Mouse (Mus musculus): ENCODE results near the gene Acsbg1. TPM values are rescaled to one million over a fixed set of nuclear protein-coding genes. Genes with fewer than 3 reads are reported as not detected.
"Not testable (repeated sequence)": the region's sequence is repeated elsewhere in the genome, so short reads cannot be mapped to it uniquely, and the experiment has no call there.

Gene Acsbg1
- polyA plus RNA-seq, 1 experiment from 2014 or later: 0.20 TPM

DNA sequence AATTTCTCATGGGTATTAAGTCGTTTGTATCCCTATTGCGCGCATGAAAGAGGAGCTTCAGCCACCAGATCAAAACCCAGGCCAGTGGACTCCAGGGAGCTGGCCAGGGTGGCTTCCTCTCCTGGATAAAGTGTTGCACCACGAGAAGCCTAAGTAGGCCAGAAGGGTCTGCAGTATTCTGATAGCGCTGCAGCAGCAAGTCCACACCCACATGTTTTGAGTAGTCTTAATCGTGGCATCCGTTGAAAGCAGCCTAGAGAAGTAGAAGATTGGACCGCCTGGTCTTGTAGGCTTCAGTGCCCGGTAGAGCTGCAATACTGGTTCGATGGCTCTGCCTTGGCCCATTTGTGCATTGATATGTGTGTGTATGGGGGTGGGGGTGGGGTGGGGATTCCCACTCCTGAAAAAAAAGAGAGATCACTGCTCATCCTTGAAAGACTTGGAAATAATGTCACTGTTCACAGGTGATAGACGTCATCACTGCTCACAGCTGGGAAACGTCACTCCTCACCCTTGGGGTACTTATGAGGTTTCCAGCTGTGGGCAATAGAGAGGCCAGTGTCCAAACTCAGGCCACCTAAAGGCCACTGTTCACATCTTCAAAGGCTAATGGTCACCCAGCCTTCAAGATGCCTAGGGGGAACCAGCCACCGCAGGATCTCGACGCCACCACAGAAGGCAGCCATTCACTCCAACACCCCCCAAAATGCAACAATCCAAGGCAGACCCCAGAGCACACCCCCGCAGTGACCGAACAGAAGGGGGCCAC is 36.8 kb upstream of the Acsbg1 start, which contains the start of gene Dnaja4:
Dnaja4 (plus strand) TSS at position 556 of the 769 bp plus-strand sequence.
- Histone ChIP-seq H3K4me2 (peak within 1 kb of the TSS; percentile 84), H3K4me3 (peak within 1 kb of the TSS; percentile 70), H3K27ac (ENCODE audit: poor library complexity, severe bottlenecking) (peak within 1 kb of the TSS; percentile 80)

DNA sequence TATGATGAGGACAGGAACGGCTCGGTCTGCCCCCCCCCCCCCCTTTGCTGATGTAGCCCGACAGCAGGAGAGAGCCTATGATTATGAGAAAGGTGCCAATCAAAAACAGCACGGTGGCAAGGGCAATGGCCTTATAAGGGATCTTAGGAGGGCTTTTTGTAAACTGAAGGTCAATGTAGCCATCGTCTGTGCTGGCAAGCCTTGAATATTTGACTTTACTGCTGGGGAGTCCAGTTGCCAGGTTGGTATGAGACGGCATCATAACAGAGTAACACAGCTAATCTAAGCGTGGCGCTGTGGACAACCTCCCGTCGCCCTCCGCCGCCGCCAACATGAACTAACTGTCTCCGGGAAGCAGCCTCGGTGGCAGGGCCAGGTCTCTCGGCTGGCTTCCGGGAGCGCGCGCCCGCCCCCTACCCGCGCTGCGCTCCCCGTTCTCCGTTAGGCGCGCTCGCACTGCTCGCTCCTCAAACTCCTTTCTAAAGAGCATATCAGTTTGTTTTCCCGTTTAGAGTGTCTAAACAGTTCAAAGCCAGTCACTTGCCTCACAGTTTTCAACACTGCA is 29.7 kb upstream of the Acsbg1 start:
- peak overlapping the region; percentile 71 for H3K4me2 ChIP-seq
- H3K9ac ChIP-seq: peak overlapping the region; percentile 67
- peak overlapping the region; percentile 40 for H3K4me3 ChIP-seq
- WGBS: 3% methylated on average over 31 of the region's 31 CpGs
- H3K36me3 ChIP-seq; ATAC-seq (ENCODE audit: insufficient number of reproducible peaks, low FRiP score); H3K27ac ChIP-seq (ENCODE audit: poor library complexity, severe bottlenecking); H3K4me1 ChIP-seq (replicated peaks); H3K9me3 ChIP-seq (replicated peaks): not testable (repeated sequence)
- H3K27me3 ChIP-seq (replicated peaks): peaks cover 17% of the 10 kb centered on the region

More for the DNA sequence above, 36.8 kb upstream of the Acsbg1 start, which contains the start of gene Dnaja4:
- 47% methylated on average over 17 of the region's 17 CpGs for WGBS
- ATAC-seq (ENCODE audit: insufficient number of reproducible peaks, low FRiP score): peak; percentile 63; the same call in 1 of the 2 replicates
- Histone ChIP-seq H3K9me3 (replicated peaks) (no peaks in the 10 kb centered on the region), H3K9ac (peak within 1 kb of the TSS; percentile 75), H3K4me1 (replicated peaks) (peaks cover 34% of the 10 kb centered on the region), H3K27me3 (replicated peaks) (peaks cover 3% of the 10 kb centered on the region; the same call in 1 of the 2 replicates), H3K36me3 (no peaks in the 10 kb centered on the region)

DNA sequence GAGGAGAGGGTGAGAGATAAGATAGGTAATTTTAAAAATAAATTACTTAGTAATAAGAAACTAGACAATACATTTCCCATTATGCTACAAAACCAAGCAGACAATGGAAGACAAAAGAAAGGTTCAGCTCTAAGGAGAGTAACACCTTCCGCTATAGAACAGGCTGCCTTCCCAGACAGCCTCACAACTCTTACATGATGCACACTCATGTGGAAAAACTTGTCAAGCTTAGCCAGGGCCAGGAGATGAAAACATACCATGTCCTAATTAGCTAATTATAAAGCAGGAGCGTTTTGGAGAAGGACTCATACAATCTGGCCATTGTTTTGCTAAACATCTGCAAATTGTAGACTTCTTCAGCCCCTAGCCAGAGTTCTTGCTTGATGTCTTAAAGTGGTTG is 29.0 kb upstream of the Acsbg1 start:
- H3K9ac ChIP-seq; ATAC-seq (ENCODE audit: insufficient number of reproducible peaks, low FRiP score); H3K36me3 ChIP-seq; H3K4me1 ChIP-seq (replicated peaks); H3K4me2 ChIP-seq; H3K9me3 ChIP-seq (replicated peaks); H3K4me3 ChIP-seq; H3K27ac ChIP-seq (ENCODE audit: poor library complexity, severe bottlenecking): not testable (repeated sequence)
- peaks cover 20% of the 10 kb centered on the region for H3K27me3 ChIP-seq (replicated peaks)
- 82% methylated on average over 2 of the region's 2 CpGs for WGBS

DNA sequence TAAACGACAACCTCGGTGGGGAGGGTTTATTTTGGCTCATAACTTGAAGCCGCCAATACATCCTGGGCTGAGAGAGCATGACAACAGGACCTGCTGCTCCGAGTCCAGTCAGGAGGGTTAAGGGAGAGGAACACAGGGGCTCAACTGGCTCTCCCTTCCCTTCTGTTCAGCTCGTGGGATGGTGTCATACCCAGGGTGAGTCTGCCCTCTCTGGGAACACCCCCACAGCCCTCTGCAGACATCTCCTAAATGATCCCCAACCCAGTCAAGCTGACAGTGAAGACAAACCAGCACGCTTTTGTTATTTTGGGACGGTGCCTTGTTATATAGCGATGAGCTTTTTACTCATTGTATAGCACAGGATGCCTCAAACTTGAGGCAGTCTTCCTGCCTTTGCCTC is 27.8 kb upstream of the Acsbg1 start:
- Histone ChIP-seq H3K4me2 (no peak overlapping the region), H3K27ac (ENCODE audit: poor library complexity, severe bottlenecking) (no peak overlapping the region), H3K9ac (no peak overlapping the region), H3K36me3 (no peaks in the 10 kb centered on the region), H3K4me3 (no peak overlapping the region), H3K9me3 (replicated peaks) (no peaks in the 10 kb centered on the region), H3K4me1 (replicated peaks) (no peaks in the 10 kb centered on the region), H3K27me3 (replicated peaks) (peaks cover 23% of the 10 kb centered on the region)
- WGBS: 70% methylated on average over 8 of the region's 8 CpGs
- no peak for ATAC-seq (ENCODE audit: insufficient number of reproducible peaks, low FRiP score)

DNA sequence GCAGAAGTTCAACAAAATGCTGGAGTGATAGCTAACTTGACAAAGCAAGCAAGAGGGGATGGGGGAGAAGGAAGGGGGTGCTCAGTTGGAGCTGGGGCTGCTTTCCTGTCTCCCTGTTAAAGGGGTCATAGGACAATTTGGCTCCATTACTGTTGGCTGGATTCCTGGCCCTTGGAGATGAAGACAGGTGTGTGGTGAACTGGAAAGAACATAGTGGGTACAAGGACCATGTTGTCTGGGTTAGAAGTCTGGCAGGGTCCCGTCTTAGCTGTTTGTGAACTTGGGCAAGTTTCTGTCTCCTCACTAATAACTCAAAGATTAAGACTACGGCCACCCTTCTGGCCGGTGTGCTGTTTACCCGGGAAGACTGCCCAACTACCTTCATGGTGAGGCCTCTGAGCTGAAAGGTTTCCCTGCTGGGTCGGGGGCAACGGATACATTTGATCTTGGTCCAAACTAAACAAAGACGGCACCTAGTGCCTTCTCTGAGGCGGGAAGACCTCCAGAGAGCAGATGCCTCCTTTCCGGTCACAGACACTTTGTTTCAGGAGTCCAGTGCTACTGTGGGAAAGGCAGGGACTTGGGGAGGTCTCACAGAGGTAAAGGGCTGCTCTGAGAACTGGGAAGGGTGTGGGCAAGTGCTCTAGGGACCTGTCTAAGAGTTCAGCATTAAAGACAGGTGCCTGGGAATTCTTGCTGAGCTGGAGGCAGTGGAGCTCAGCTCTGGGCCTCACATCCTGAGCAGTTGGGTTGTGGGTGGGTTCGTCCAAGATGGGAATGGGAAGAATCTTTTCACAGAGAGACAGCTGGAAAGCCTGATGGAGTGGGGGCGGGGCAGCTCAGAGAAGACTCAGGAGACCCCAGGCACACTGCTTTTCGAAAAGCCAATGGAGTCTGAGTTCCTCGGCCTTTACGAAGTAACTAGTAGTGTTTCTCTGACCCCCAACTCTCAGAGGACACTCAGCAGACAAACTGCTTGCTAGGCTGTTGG is 25.9 kb upstream of the Acsbg1 start:
- H3K4me3 ChIP-seq: no peak overlapping the region
- no peaks in the 10 kb centered on the region for H3K36me3 ChIP-seq
- no peak for ATAC-seq (ENCODE audit: insufficient number of reproducible peaks, low FRiP score)
- H3K4me1 ChIP-seq (replicated peaks): no peaks in the 10 kb centered on the region
- no peak overlapping the region for H3K4me2 ChIP-seq
- no peak overlapping the region for H3K9ac ChIP-seq
- no peak overlapping the region for H3K27ac ChIP-seq (ENCODE audit: poor library complexity, severe bottlenecking)
- H3K9me3 ChIP-seq (replicated peaks): no peaks in the 10 kb centered on the region
- 62% methylated on average over 14 of the region's 14 CpGs for WGBS
- H3K27me3 ChIP-seq (replicated peaks): peaks cover 16% of the 10 kb centered on the region

DNA sequence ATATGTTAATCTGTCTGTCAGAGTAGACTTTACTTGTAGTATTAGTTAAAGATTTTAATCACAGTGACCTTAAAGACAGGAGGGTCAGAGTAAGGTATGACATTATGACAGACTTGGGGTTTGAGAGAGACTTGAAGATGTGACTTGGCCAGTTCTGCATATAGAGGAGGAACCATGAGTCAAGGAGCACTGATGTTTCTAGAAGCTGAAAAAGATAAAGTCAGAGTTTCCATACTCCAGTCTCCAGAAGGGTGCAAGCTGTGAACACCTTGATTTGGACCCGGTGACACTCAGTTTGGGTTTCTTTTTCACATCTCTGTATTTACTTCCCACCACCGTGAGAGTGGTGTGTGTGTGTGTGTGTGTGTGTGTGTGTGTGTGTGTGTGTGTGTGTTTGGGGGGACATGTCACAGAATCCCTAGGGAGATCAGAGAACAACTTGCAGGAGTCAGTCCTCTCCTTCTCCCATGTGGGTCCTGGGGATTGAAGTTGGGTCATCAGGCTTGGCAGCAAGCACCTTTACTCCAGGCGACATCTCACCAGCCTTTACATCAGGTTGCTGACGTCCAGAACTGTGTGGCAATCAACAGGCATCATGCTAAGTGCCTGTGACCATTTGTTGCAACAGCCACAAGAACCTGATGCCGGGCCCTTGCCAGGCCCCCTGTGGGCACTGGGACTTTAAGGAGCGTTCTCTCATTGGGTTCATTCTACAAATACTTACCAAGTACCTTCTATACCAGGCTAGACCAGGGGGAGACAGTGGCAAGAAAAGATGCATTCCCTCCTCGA is 22.3 kb upstream of the Acsbg1 start:
- Histone ChIP-seq H3K9me3 (replicated peaks) (no peaks in the 10 kb centered on the region), H3K4me1 (replicated peaks) (no peaks in the 10 kb centered on the region; the same call in 1 of the 2 replicates), H3K9ac (no peak overlapping the region), H3K4me3 (no peak overlapping the region), H3K36me3 (no peaks in the 10 kb centered on the region), H3K4me2 (no peak overlapping the region), H3K27ac (ENCODE audit: poor library complexity, severe bottlenecking) (no peak overlapping the region), H3K27me3 (replicated peaks) (0 out of 2 replicates have a peak, but pooled peaks cover 13% of the 10 kb centered on the region)
- no peak for ATAC-seq (ENCODE audit: insufficient number of reproducible peaks, low FRiP score)
- 61% methylated on average over 7 of the region's 7 CpGs for WGBS

DNA sequence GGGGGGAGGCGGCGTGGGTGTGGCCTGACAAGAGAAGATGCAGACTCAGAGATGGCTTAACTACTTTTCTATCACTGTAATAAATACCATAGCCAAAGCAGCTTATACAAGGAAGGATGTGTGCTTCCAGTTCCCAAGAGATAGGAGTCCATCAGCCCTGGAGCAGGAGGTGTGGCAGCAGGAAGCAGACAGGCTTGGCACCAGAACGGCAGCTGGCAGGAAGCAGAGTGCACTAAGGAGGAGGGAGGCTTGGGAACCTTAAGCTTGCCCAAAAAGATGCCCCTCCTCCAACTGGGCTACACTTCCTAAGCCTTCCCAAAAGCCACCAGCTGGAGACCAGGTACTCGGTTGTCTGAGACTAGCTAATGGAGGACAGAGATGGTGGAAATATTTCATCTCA is 21.2 kb upstream of the Acsbg1 start:
- no peak for ATAC-seq (ENCODE audit: insufficient number of reproducible peaks, low FRiP score)
- Histone ChIP-seq H3K36me3 (no peaks in the 10 kb centered on the region), H3K9ac (no peak overlapping the region)

DNA sequence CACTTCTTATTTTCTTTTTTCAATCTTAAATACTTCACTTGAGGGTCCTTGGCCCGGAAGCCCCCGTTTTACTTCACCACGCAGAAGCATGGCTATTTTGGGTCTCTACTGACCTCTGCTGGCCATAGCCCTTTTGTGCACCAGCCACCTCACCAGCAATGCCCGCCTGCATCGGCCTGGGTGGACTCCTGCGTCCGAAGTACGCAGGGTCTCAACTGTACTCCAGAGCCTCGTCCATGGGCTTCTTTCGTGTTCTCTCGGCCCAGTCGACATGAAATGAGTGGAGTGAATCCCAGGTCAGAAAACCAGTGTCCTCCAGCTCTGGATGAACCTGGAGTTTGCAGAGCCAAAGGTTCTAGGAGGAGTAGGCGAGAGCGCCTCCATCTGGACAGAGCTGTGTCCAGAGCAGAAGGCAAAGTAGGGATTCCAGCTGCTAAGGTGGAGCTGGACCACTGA is 14.9 kb upstream of the Acsbg1 start:
- Histone ChIP-seq H3K27me3 (replicated peaks) (0 out of 2 replicates have a peak, but pooled peaks cover 11% of the 10 kb centered on the region), H3K4me3 (peak overlapping the region; percentile 37), H3K4me2 (peak overlapping the region; percentile 77), H3K9me3 (replicated peaks) (no peaks in the 10 kb centered on the region), H3K27ac (ENCODE audit: poor library complexity, severe bottlenecking) (no peak overlapping the region), H3K4me1 (replicated peaks) (no peaks in the 10 kb centered on the region; the same call in 1 of the 2 replicates), H3K9ac (peak overlapping the region; percentile 33; the same call in 1 of the 2 replicates), H3K36me3 (no peaks in the 10 kb centered on the region)
- peak; percentile 69; the same call in 1 of the 2 replicates for ATAC-seq (ENCODE audit: insufficient number of reproducible peaks, low FRiP score)
- WGBS: 3% methylated on average over 14 of the region's 14 CpGs

More for the DNA sequence above, 21.2 kb upstream of the Acsbg1 start:
- Histone ChIP-seq H3K27me3 (replicated peaks) (0 out of 2 replicates have a peak, but pooled peaks cover 12% of the 10 kb centered on the region), H3K27ac (ENCODE audit: poor library complexity, severe bottlenecking) (no peak overlapping the region), H3K4me2 (no peak overlapping the region), H3K4me3 (no peak overlapping the region), H3K9me3 (replicated peaks) (no peaks in the 10 kb centered on the region), H3K4me1 (replicated peaks) (no peaks in the 10 kb centered on the region; the same call in 1 of the 2 replicates)
- 70% methylated on average over 2 of the region's 4 CpGs for WGBS

DNA sequence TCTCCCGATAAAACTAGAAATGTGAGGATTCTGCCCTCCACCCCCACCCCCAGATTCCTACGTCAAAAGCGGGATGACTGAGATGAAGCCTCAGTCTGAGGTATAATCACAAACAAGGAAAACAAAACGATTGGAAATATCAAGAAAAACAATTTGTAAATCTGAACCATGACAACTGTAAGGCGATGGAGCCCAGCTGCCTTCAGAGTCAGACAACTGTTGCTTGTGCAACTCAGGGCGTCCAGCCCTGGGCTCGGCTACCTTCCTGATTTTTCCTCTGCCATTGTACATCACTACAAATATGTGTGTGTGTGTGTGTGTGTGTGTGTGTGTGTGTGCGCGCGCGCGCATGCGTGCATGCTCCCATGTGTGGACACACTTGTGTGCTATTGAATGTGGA is 12.2 kb upstream of the Acsbg1 start:
- Histone ChIP-seq H3K4me2 (no peak overlapping the region), H3K27ac (ENCODE audit: poor library complexity, severe bottlenecking) (no peak overlapping the region), H3K9ac (no peak overlapping the region), H3K4me1 (replicated peaks) (no peaks in the 10 kb centered on the region), H3K36me3 (no peaks in the 10 kb centered on the region), H3K27me3 (replicated peaks) (0 out of 2 replicates have a peak, but pooled peaks cover 11% of the 10 kb centered on the region), H3K9me3 (replicated peaks) (no peaks in the 10 kb centered on the region), H3K4me3 (no peak overlapping the region)
- 83% methylated on average over 13 of the region's 13 CpGs for WGBS
- no peak for ATAC-seq (ENCODE audit: insufficient number of reproducible peaks, low FRiP score)

DNA sequence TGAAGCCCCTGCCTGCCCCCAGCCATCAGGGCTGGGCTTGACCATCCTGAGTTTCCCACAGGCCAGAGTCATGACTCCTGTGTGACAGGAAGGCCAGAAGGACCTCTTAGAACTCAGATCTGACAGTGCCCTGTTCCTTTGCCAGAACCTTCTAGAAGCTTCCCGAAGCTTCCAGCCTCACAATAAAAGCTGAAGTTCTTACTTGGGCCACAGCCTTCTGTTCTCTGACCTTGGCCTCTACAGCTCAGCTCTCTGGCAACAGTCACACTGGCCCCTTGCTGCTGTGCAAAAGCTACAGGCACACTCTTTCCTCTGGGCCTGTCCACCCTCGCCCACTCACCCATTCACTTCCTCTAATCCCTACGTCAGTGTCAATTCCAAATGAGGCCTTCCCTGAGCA is 10.3 kb upstream of the Acsbg1 start:
- no peak overlapping the region for H3K4me2 ChIP-seq
- ATAC-seq (ENCODE audit: insufficient number of reproducible peaks, low FRiP score): no peak
- whole genome bisulfite sequencing: 75% methylated on average over 3 of the region's 3 CpGs
- no peak overlapping the region for H3K9ac ChIP-seq
- no peaks in the 10 kb centered on the region for H3K27me3 ChIP-seq (replicated peaks)
- H3K27ac ChIP-seq (ENCODE audit: poor library complexity, severe bottlenecking): no peak overlapping the region
- H3K9me3 ChIP-seq (replicated peaks): no peaks in the 10 kb centered on the region
- H3K36me3 ChIP-seq: no peaks in the 10 kb centered on the region
- no peak overlapping the region for H3K4me3 ChIP-seq
- H3K4me1 ChIP-seq (replicated peaks): no peaks in the 10 kb centered on the region
